Comparison of ENCODE assay signal across 9 mouse cellular contexts in the genomic region with DNA sequence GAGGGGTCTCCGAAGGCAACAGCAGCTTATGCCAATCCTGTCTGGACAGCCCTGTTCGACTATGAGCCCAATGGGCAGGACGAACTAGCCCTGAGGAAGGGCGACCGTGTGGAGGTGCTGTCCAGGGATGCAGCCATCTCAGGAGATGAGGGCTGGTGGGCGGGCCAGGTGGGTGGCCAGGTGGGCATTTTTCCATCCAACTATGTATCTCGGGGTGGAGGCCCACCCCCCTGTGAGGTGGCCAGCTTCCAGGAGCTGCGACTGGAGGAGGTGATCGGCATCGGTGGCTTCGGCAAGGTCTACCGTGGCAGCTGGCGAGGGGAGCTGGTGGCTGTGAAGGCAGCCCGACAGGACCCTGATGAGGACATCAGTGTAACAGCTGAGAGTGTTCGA. TPM values are rescaled to one million over a fixed set of nuclear protein-coding genes. Genes with fewer than 3 reads are reported as not detected.
A peak's percentile ranks its signal among the peaks of the same experiment; 100 is the strongest.
DNase-seq lines count a peak whose midpoint lies in the region; ATAC-seq and TF ChIP-seq lines count a peak whose summit lies in the region.
"Had no signal": no experiment of that assay in that cellular context is flagged by ENCODE, and none has a peak within 500 bp of the region (broad histone marks: within the 10 kb centered on the region; RNA-seq: fewer than 3 reads in every experiment).

No protein-coding gene starts in this region.

- WGBS in lung, embryonic 15.5 days = 35% methylated on average over 15 of the region's 15 CpGs
- WGBS in hindbrain, embryonic 15.5 days = 76% methylated on average over 15 of the region's 15 CpGs
- WGBS in macrophage (ENCODE audit: missing documents) = 14% methylated on average over 15 of the region's 15 CpGs

- intact Hi-C loops in gastrocnemius, postnatal 36 days (cut with DNase I) = loop anchor here (5.0 kb wide), 1 partner anchor 37 kb away; the partner anchor contains the start of genes Ehbp1l1 and Fam89b

- H3K79me2 ChIP-seq in macrophage (ENCODE audit: inconsistent target) = peaks cover 79% of the 10 kb centered on the region

- H3K36me3 ChIP-seq in lung, embryonic 15.5 days = peaks cover 33% of the 10 kb centered on the region
- peaks cover 24% of the 10 kb centered on the region for H3K36me3 ChIP-seq in hindbrain, embryonic 15.5 days
- peaks cover 18% of the 10 kb centered on the region; the same call in 1 of the 2 replicates for H3K36me3 ChIP-seq in macrophage (ENCODE audit: inconsistent target)

- no peak for TF ChIP-seq CTCF in cortical plate, adult 2 months (IDR thresholded peaks at IDR 0.05; ENCODE audit: extremely low read depth, insufficient read depth, low read length)

- H3K4me1 ChIP-seq in lung, embryonic 15.5 days = peaks cover 51% of the 10 kb centered on the region
- H3K4me1 ChIP-seq in cortical plate, adult 2 months (ENCODE audit: control insufficient read depth, insufficient read depth, low read length) = peaks cover 9% of the 10 kb centered on the region
- H3K4me1 ChIP-seq in hindbrain, embryonic 15.5 days (replicated peaks) = peaks cover 59% of the 10 kb centered on the region

- TF ChIP-seq POLR2A in cortical plate, adult 2 months (IDR thresholded peaks at IDR 0.05; ENCODE audit: extremely low read depth, insufficient read depth, low read length) = no peak

- no peaks in the 10 kb centered on the region for H3K9me3 ChIP-seq in lung, embryonic 15.5 days
- no peaks in the 10 kb centered on the region for H3K9me3 ChIP-seq in hindbrain, embryonic 15.5 days

- H3K9ac ChIP-seq in lung, embryonic 15.5 days = peak overlapping the region; percentile 95
- H3K9ac ChIP-seq in hindbrain, embryonic 15.5 days = peak overlapping the region; percentile 62

- no peak for ATAC-seq in lung, embryonic 15.5 days (ENCODE audit: borderline replicate concordance, extremely low read depth, low FRiP score, low TSS enrichment)
- ATAC-seq in hindbrain, embryonic 15.5 days (ENCODE audit: low FRiP score, low read depth) = no peak

- H3K27ac ChIP-seq in lung, embryonic 15.5 days = peak overlapping the region; percentile 96
- no peak overlapping the region for H3K27ac ChIP-seq in cortical plate, adult 2 months (ENCODE audit: insufficient read depth, low read length)
- peak overlapping the region; percentile 88; the same call in 1 of the 2 replicates for H3K27ac ChIP-seq in hindbrain, embryonic 15.5 days (replicated peaks)
- peak overlapping the region; percentile 96 for H3K27ac ChIP-seq in macrophage

- DNase-seq in lung, postnatal 4 days = no peak
- no peak for DNase-seq in adrenal gland, postnatal 10 days
- DNase-seq in gastrocnemius, postnatal 36 days = no peak
- DNase-seq in layer of hippocampus, adult 18-20 months (ENCODE audit: low spot score in 2 of 2) = no peak

- no peaks in the 10 kb centered on the region for H3K27me3 ChIP-seq in lung, embryonic 15.5 days
- H3K27me3 ChIP-seq in hindbrain, embryonic 15.5 days = no peaks in the 10 kb centered on the region

- H3K4me3 ChIP-seq in lung, embryonic 15.5 days = peak overlapping the region; percentile 87
- H3K4me3 ChIP-seq in cortical plate, adult 2 months (ENCODE audit: insufficient read depth, low read length) = peak overlapping the region; percentile 83
- H3K4me3 ChIP-seq in hindbrain, embryonic 15.5 days = peak overlapping the region; percentile 83
- H3K4me3 ChIP-seq in macrophage (ENCODE audit: inconsistent target) = peak overlapping the region; percentile 76

- peak overlapping the region; percentile 92 for H3K4me2 ChIP-seq in lung, embryonic 15.5 days
- H3K4me2 ChIP-seq in hindbrain, embryonic 15.5 days = peak overlapping the region; percentile 99

RNA-seq across cellular contexts. Expression of gene Pcnx3, which starts 1.6 kb away (rescaled TPM):
- polyA plus RNA-seq in lung, embryonic 15.5 days (2015; fragmentation: Nextera tagmentation; extraction: Ambion mirVana) = 18.2 and 20.9 TPM in 2 replicates
- polyA plus RNA-seq in cortical plate, adult 2 months (2012; rRNA removed) = 59.9 and 60.8 TPM in 2 replicates
- polyA plus RNA-seq in hindbrain, embryonic 15.5 days (2015; fragmentation: Nextera tagmentation; extraction: Ambion mirVana) = 23.9 and 26.7 TPM in 2 replicates
- 100 to 1,000 TPM in 24 of 26 experiments, 10 to 100 TPM in 2; 81.6 to 355 (median 198) TPM for total RNA-seq in macrophage (2018; cell fraction: chromatin; rRNA removed)
- 10 to 100 TPM; 21.4 to 53.6 (median 36.9) TPM for total RNA-seq in macrophage (2018; cell fraction: cytosol; rRNA removed)
- 100 to 1,000 TPM in 18 of 26 experiments, 10 to 100 TPM in 8; 73.9 to 157 (median 117) TPM for total RNA-seq in macrophage (2018; cell fraction: nucleus; rRNA removed)
- 16.4 to 37.7 TPM (median 26.8 TPM) in 3 replicates for polyA plus RNA-seq in macrophage (2018)
- total RNA-seq in adrenal gland, postnatal 10 days (2021) = 10 to 100 TPM; 54.8 to 85.4 TPM
- 10 to 100 TPM; 12.2 to 15.2 TPM for total RNA-seq in gastrocnemius, postnatal 36 days (2021)
- 10 to 100 TPM; 58.3 to 68.6 TPM for total RNA-seq in layer of hippocampus, adult 18-20 months (2021)

RNA-seq across cellular contexts. Expression of gene Map3k11, which starts 1.8 kb away (rescaled TPM):
- 44.1 and 45.2 TPM in 2 replicates for polyA plus RNA-seq in lung, embryonic 15.5 days (2015; fragmentation: Nextera tagmentation; extraction: Ambion mirVana)
- polyA plus RNA-seq in cortical plate, adult 2 months (2012; rRNA removed) = 21.1 and 23.1 TPM in 2 replicates
- 12.3 and 13.4 TPM in 2 replicates for polyA plus RNA-seq in hindbrain, embryonic 15.5 days (2015; fragmentation: Nextera tagmentation; extraction: Ambion mirVana)
- total RNA-seq in macrophage (2018; cell fraction: chromatin; rRNA removed) = 10 to 100 TPM; 19.3 to 86.5 (median 44.6) TPM
- total RNA-seq in macrophage (2018; cell fraction: cytosol; rRNA removed) = 10 to 100 TPM; 33.8 to 69.3 (median 53.0) TPM
- total RNA-seq in macrophage (2018; cell fraction: nucleus; rRNA removed) = 10 to 100 TPM; 35.9 to 78.0 (median 54.2) TPM
- 29.4 to 53.8 TPM (median 31.8 TPM) in 3 replicates for polyA plus RNA-seq in macrophage (2018)
- total RNA-seq in adrenal gland, postnatal 10 days (2021) = 10 to 100 TPM; 49.2 to 50.6 TPM
- total RNA-seq in gastrocnemius, postnatal 36 days (2021) = 10 to 100 TPM; 10.8 to 11.3 TPM
- total RNA-seq in layer of hippocampus, adult 18-20 months (2021) = 10 to 100 TPM; 17.6 to 18.1 TPM

RNA-seq across cellular contexts. Expression of gene Kcnk7, which starts 13.8 kb away (rescaled TPM):
- 0.69 TPM in 1 of 2 replicates, not detected in the other for polyA plus RNA-seq in lung, embryonic 15.5 days (2015; fragmentation: Nextera tagmentation; extraction: Ambion mirVana)
- 0.09 and 0.23 TPM in 2 replicates for polyA plus RNA-seq in cortical plate, adult 2 months (2012; rRNA removed)
- 0.14 and 0.30 TPM in 2 replicates for polyA plus RNA-seq in hindbrain, embryonic 15.5 days (2015; fragmentation: Nextera tagmentation; extraction: Ambion mirVana)
- total RNA-seq in macrophage (2018; cell fraction: chromatin; rRNA removed) = 1 to 10 TPM in 1 of 26 experiments, under 1 TPM in 1, not detected in 24; 0.90 to 1.3 TPM
- not detected for total RNA-seq in macrophage (2018; cell fraction: cytosol; rRNA removed)
- under 1 TPM in 1 of 26 experiments, not detected in 25; 0.72 TPM for total RNA-seq in macrophage (2018; cell fraction: nucleus; rRNA removed)
- polyA plus RNA-seq in macrophage (2018) = not detected in 3 replicates
- total RNA-seq in adrenal gland, postnatal 10 days (2021) = not detected
- total RNA-seq in gastrocnemius, postnatal 36 days (2021) = not detected
- total RNA-seq in layer of hippocampus, adult 18-20 months (2021) = not detected
- polyA plus RNA-seq: brain, embryonic 14.5 days had no signal

RNA-seq across cellular contexts. Expression of gene Sipa1, which starts 26.8 kb away (rescaled TPM):
- polyA plus RNA-seq in lung, embryonic 15.5 days (2015; fragmentation: Nextera tagmentation; extraction: Ambion mirVana) = 44.7 and 48.0 TPM in 2 replicates
- polyA plus RNA-seq in cortical plate, adult 2 months (2012; rRNA removed) = 16.9 and 17.7 TPM in 2 replicates
- 17.1 and 20.1 TPM in 2 replicates for polyA plus RNA-seq in hindbrain, embryonic 15.5 days (2015; fragmentation: Nextera tagmentation; extraction: Ambion mirVana)
- 100 to 1,000 TPM in 15 of 26 experiments, 10 to 100 TPM in 11; 19.1 to 204 (median 103) TPM for total RNA-seq in macrophage (2018; cell fraction: chromatin; rRNA removed)
- 10 to 100 TPM; 20.1 to 61.2 (median 43.2) TPM for total RNA-seq in macrophage (2018; cell fraction: cytosol; rRNA removed)
- 100 to 1,000 TPM in 2 of 26 experiments, 10 to 100 TPM in 24; 18.2 to 149 (median 64.2) TPM for total RNA-seq in macrophage (2018; cell fraction: nucleus; rRNA removed)
- polyA plus RNA-seq in macrophage (2018) = 29.5 to 49.9 TPM (median 44.1 TPM) in 3 replicates
- 10 to 100 TPM; 52.5 to 68.0 TPM for total RNA-seq in adrenal gland, postnatal 10 days (2021)
- 1 to 10 TPM; 6.9 to 9.5 TPM for total RNA-seq in gastrocnemius, postnatal 36 days (2021)
- total RNA-seq in layer of hippocampus, adult 18-20 months (2021) = 10 to 100 TPM; 16.5 to 17.3 TPM

RNA-seq across cellular contexts. Expression of gene Ehbp1l1, which starts 35.8 kb away (rescaled TPM):
- polyA plus RNA-seq in lung, embryonic 15.5 days (2015; fragmentation: Nextera tagmentation; extraction: Ambion mirVana) = 23.6 and 24.5 TPM in 2 replicates
- 16.5 and 17.0 TPM in 2 replicates for polyA plus RNA-seq in cortical plate, adult 2 months (2012; rRNA removed)
- polyA plus RNA-seq in hindbrain, embryonic 15.5 days (2015; fragmentation: Nextera tagmentation; extraction: Ambion mirVana) = 15.5 and 19.7 TPM in 2 replicates
- total RNA-seq in macrophage (2018; cell fraction: chromatin; rRNA removed) = 100 to 1,000 TPM; 139 to 748 (median 457) TPM
- total RNA-seq in macrophage (2018; cell fraction: cytosol; rRNA removed) = 100 to 1,000 TPM in 18 of 26 experiments, 10 to 100 TPM in 8; 47.4 to 186 (median 110) TPM
- total RNA-seq in macrophage (2018; cell fraction: nucleus; rRNA removed) = 100 to 1,000 TPM in 25 of 26 experiments, 10 to 100 TPM in 1; 82.3 to 368 (median 235) TPM
- 80.1 to 102 TPM (median 94.5 TPM) in 3 replicates for polyA plus RNA-seq in macrophage (2018)
- 10 to 100 TPM; 29.8 to 48.9 TPM for total RNA-seq in adrenal gland, postnatal 10 days (2021)
- 100 to 1,000 TPM; 235 to 261 TPM for total RNA-seq in gastrocnemius, postnatal 36 days (2021)
- total RNA-seq in layer of hippocampus, adult 18-20 months (2021) = 10 to 100 TPM; 13.9 to 17.2 TPM
